ENCODE assay signal across 11 mouse cellular contexts in the genomic region with DNA sequence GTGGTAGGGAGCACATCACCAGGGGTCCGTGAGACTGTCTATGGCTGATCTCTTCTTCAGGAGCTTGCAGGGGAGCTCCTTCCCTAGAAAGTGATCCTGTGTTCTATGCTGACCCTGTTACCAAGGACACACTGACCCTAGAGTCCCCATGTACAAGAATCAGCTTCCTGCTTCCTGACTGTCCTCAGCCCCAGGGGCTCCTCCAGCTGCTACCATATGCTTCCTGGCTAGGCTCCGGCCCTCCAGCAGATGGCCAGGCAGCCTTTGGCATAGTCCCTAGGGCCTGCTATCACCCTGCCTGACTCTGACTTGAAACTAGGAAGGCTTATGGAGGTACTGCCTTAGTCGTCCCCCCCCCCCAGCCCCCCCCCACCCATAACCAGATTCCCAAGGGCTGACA. TPM values are rescaled to one million over a fixed set of nuclear protein-coding genes. Genes with fewer than 3 reads are reported as not detected.
DNase-seq lines count a peak whose midpoint lies in the region; ATAC-seq lines count a peak whose summit lies in the region.
"Had no signal": no experiment of that assay in that cellular context is flagged by ENCODE, and none has a peak within 500 bp of the region (broad histone marks: within the 10 kb centered on the region; RNA-seq: fewer than 3 reads in every experiment).

No protein-coding gene starts in this region.

- no peaks in the 10 kb centered on the region for H3K4me1 ChIP-seq in forebrain, embryonic 13.5 days

- H3K4me2 ChIP-seq in forebrain, embryonic 13.5 days, result no peak overlapping the region
- H3K4me2 ChIP-seq: limb, embryonic 12.5 days had no signal

- H3K27ac ChIP-seq in forebrain, embryonic 13.5 days, result no peak overlapping the region
- H3K27ac ChIP-seq: limb, embryonic 12.5 days had no signal

- H3K4me3 ChIP-seq in forebrain, embryonic 13.5 days, result no peak overlapping the region
- H3K4me3 ChIP-seq: limb, embryonic 12.5 days had no signal

- ATAC-seq in forebrain, embryonic 13.5 days, result no peak

- H3K9me3 ChIP-seq in forebrain, embryonic 13.5 days (replicated peaks), result no peaks in the 10 kb centered on the region
- H3K9me3 ChIP-seq: limb, embryonic 12.5 days had no signal

- WGBS in forebrain, embryonic 13.5 days, result 71% methylated on average over 3 of the region's 3 CpGs

- H3K36me3 ChIP-seq in forebrain, embryonic 13.5 days (ENCODE audit: poor library complexity, severe bottlenecking), result no peaks in the 10 kb centered on the region
- H3K36me3 ChIP-seq: limb, embryonic 12.5 days had no signal

- H3K9ac ChIP-seq in forebrain, embryonic 13.5 days, result no peak overlapping the region
- H3K9ac ChIP-seq: limb, embryonic 12.5 days had no signal

- no peaks in the 10 kb centered on the region for H3K27me3 ChIP-seq in forebrain, embryonic 13.5 days
- H3K27me3 ChIP-seq: limb, embryonic 12.5 days had no signal

- intact Hi-C loops in heart, postnatal 10 days (cut with DNase I), result no loop called here

- DNase-seq in adrenal gland, adult 8-10 months, result peak; percentile 10
- no peak for DNase-seq in adrenal gland, postnatal 25 days
- peak; percentile 37 for DNase-seq in adrenal gland, postnatal 14 days
- peak; percentile 75 to 77 for DNase-seq in heart, postnatal 10 days
- DNase-seq in kidney, postnatal 36 days, result peak; percentile 36 to 47
- no peak for DNase-seq in T-cell, adult 2 months (ENCODE audit: low spot score)
- DNase-seq in thymus, postnatal 10 days (ENCODE audit: low spot score in 2 of 2), result no peak

RNA-seq across cellular contexts. Expression of a gene that starts 24.0 kb away (rescaled TPM):
- 1 to 10 TPM in 3 of 4 experiments, under 1 TPM in 1; 0.66 to 2.1 (median 1.8) TPM for total RNA-seq in adrenal gland, adult 8-10 months (2022)
- total RNA-seq in adrenal gland, postnatal 25 days (2021), result 0.52 and 0.91 TPM in 2 replicates
- total RNA-seq in adrenal gland, postnatal 14 days (2021), result 0.22 and 0.26 TPM in 2 replicates
- total RNA-seq in heart, postnatal 10 days (2021), result 10 to 100 TPM; 46.4 to 48.2 TPM
- 1.2 and 1.3 TPM in 2 replicates for polyA plus RNA-seq in forebrain, embryonic 13.5 days (2015; fragmentation: Nextera tagmentation; extraction: Ambion mirVana)

RNA-seq across cellular contexts. Expression of a gene that starts 52.1 kb away (rescaled TPM):
- total RNA-seq in adrenal gland, adult 8-10 months (2022), result not detected
- not detected in 2 replicates for total RNA-seq in adrenal gland, postnatal 25 days (2021)
- total RNA-seq in adrenal gland, postnatal 14 days (2021), result not detected in 2 replicates
- total RNA-seq in heart, postnatal 10 days (2021), result not detected
- polyA plus RNA-seq in forebrain, embryonic 13.5 days (2015; fragmentation: Nextera tagmentation; extraction: Ambion mirVana), result not detected in 2 replicates
- polyA plus RNA-seq: forebrain, embryonic 11.5 days; limb, embryonic 12.5 days; urinary bladder, adult 2 months had no signal

Comparison
In these comparisons a context has a peak if more than half of its experiments do, and no peak if none do; other contexts are left out.
1. DNase-seq: peak in adrenal gland, adult 8-10 months (single experiment), adrenal gland, postnatal 14 days (single experiment), heart, postnatal 10 days (2 of 2) and kidney, postnatal 36 days (2 of 2); none in adrenal gland, postnatal 25 days (single experiment), T-cell, adult 2 months (single experiment) and thymus, postnatal 10 days (0 of 2).
2. RNA of a gene that starts 24.0 kb away (total RNA-seq): 46.4 to 48.2 TPM in heart, postnatal 10 days; 0.66 to 2.1 TPM in adrenal gland, adult 8-10 months, 0.52 to 0.91 TPM in adrenal gland, postnatal 25 days and 0.22 to 0.26 TPM in adrenal gland, postnatal 14 days; every median in the first group is over 10 times any median in the second.